Mouse (Mus musculus) T-helper 2 cell (primary cell): Measurements from ENCODE around the gene Smim14.
"Not testable (repeated sequence)": the region's sequence is repeated elsewhere in the genome, so short reads cannot be mapped to it uniquely, and the experiment has no call there.

Experiments used
- in situ Hi-C: fragments of 300-600 bp; cut with MboI, MseI; formaldehyde crosslinking; loops from one replicate; pipeline ENCODE4 v1.15.1; 2025; ENCODE audit warnings: high pct_unique_total_duplicates

Smim14 gene

DNA sequence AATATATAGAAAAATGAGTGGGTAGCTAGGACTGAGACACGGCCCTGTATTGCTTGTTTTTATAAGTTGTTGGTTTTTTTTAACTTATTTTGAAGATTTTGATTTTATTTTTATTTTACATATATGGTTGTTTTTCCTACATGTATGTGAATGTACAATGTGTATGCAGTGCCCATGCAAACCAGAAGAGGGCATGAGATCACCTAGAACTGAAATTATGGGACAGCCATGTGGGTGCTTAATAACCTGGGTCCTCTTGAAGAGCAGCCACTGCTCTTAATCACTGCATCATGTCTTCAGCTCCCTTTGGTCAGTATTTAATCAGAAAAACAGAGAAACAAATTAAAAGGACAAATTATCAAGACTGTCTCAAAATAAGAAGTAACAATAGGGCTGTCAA, 15.2 kb downstream of the Smim14 start:
- in situ Hi-C loops = no loop called here

DNA sequence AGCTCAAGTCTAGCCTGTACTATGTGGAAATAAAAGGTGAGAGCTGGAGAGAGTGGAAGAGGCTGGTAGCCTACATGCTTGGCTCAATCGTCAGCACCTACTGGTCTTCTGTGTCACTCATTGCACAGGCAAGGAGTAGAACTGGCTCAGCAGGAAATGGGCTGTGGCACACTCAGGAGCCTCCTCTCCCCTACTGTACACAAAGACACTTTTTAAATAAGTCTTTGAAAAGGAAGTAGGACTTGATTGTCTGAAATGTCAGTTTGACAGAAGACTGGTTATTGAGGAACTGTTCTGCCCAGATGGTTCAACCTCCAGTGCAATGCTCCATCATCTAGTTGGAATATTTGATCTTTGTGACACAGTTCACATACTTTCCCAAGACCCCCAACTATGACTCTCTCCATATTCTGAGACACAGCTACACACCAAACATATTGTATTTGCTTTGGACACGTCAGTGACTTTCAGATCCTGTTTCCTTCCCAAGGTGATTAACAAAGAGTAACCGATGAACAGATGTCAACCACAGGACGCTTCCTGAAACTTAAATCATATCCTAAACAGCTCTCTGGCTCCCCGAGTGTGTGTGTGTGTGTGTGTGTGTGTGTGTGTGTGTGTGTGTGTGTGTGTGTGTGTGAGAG, 22.2 kb downstream of the Smim14 start:
- in situ Hi-C loops = no loop called here

DNA sequence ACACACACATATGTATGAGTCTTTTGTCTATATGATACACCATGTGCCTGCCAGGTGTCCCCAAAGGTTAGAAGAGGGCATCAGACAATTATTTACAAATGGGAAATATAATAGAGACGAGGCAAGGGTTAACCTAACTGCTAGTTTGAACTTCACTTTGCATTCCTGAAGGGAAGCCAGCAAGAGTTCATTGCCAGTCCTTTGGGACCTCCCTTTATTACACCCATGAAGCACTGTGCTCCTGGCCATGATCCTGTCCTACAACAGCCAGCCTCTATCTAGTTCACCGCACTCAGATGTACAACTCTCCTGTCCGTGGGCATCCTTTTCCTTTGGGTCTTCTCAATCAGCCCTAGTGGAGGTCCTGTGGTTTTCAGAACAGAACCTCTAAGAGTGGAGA, 23.5 kb downstream of the Smim14 start:
- in situ Hi-C loops = no loop called here

DNA sequence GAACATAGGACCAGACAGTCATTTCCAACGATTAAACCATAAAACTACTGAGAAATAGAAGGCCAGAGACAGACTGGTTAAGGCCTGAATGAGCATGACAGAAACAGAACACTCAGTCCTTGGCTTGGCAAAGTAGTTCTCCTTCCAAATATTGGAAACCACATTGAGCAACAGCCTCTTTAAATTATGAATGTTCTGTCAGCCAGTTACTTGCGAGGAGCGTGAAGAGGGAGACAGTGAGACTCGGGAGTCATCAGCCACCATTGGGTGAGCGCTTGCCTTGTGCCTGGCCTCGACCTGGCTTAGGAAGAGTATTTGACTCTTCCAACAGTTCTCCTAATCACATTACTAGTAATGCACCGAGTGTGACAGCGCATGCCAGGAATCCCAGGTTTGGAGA, 28.6 kb downstream of the Smim14 start:
- in situ Hi-C loops = no loop called here

DNA sequence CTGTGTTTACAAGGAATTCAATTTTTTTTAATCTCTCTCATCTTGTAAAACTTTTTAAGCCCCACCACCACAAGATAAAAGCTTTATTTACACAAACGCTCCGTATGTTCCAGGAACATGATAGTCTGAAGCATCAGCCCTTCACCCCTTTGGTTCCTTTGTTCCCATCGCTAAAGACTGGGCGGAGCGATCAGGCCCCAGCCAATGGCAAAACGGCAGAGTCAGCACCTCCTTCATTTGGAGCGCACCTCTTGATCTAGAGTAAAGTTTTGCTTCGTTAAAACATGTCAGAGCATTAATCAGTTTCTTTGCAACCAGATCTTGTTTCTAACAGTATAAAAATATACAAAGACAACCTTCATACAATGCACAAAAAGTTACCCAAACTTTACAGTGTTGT, 31.2 kb downstream of the Smim14 start:
- in situ Hi-C loops = no loop called here

DNA sequence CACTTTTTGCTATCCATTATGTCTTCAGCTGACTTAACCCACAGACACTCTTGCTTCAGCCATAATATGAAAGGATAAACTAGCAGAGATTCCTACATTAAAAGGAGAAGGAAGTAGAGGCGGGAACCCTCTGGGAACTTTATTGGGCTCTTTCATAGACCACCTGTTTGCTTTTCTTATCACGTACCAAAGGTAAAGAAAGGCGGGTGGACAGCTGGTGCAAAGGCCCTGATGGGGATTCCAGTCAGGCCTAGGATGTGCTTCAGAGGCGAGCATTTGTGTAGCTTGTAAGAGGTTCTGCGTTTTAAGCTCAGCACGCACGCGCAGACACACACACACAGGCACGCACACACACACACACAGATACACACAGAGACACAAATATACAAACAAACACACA, 35.6 kb downstream of the Smim14 start:
- in situ Hi-C loops = no loop called here

DNA sequence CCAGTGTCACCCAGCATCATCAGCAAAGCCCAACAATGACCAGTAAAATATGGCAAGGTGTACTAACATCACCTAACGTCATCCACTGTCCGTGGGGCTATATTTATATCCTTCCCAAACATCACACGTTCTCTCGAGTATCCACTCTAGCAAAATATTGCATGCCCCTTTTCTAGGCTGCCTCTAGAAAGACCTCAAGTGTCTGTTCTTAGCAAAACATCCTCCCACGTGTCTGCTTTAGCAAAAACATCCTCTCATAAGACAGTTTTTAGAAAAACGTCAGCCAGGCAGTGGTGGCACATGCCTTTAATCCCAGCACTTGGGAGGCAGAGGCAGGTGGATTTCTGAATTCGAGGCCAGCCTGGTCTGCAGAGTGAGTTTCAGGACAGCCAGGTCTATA, 36.8 kb downstream of the Smim14 start:
- in situ Hi-C loops = no loop called here

DNA sequence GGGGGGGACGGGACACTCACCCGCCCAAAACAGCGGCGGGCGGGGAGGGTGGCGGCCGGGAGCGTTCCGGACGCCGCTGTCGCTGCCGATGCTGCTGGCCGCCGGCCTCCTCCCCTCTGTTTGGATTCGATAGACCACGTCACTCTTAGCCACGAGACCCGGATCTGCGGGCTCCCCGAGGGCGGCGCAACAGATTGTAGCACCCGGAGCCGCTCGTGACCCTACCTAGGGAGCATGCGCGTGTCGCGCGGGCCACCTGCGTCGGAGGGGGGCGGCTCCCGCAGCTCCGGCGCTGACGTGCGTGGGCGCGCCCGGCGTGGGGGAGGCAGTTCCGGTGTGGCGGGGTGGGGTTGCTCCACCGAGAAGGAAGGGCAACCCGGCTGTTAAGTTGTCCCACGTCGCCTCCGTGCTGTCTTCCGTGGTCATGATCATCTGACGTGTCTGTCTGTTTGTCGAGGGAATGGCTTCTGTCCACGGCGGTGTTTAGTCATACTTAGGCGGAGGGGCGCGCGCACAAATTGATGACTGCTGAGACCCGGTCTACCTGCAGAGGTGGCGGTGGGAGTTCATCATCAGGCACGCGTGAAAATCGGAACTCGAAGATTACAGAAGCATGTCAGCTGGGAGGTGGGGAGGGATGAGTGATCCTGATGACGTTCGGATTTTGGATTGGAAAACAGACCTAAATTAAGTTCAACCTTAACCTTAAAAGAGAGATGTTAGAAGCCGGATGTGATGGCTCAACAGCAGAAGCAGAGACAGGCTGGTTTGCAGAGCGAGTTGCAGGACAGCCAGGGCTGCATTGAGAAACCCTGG, 44.1 kb downstream of the Smim14 start, which contains the start of gene Gm43552:
Gene Gm43552 (minus strand): TSS at position 118 of the 816 bp plus-strand sequence.
- in situ Hi-C loops = no loop called here

DNA sequence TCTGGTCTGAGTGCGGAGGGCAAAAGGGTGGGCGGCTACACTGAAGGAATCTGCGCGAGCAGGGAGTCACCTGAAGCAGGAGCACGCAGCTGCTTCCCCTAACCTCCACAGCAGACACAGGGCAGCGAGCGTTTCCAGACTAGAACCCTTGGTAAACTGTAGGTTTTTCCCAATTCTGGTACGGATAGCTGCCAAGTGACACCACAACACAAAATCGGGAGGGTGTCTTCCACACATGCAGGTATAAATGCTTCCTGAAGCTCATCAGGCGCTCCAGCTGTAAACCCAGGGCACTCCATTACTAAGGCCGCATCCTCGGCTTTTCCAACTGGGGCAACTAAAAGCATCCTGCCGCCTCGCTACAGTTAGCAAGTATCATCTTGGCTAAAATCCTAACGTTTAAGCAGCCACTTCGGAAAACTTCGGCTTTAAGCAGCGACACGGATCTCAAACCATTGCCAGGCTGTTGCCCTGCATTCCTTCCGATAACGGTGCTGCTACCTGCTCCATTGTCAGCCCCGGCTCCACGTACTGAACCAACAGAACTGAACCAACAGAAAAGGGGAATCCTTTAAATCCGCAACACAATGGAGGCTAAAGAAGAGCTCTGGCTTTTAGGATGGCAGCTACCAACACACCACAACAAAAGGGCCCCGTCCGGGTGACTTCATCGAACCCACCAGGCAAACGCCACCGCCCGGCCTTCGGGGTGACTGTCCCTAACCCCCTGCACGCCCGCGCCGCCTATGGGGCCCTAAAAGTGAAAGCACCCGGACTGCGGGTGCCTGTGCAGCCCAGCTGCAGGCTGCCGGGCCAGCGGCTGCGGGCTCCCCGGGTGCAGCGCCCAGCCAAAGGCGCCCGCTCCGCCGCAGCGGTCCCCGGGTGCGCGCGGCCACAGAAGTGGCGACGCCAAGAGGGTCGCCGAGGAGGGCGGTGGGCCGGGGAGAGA, 44.9 kb downstream of the Smim14 start:
- in situ Hi-C loops = no loop called here

DNA sequence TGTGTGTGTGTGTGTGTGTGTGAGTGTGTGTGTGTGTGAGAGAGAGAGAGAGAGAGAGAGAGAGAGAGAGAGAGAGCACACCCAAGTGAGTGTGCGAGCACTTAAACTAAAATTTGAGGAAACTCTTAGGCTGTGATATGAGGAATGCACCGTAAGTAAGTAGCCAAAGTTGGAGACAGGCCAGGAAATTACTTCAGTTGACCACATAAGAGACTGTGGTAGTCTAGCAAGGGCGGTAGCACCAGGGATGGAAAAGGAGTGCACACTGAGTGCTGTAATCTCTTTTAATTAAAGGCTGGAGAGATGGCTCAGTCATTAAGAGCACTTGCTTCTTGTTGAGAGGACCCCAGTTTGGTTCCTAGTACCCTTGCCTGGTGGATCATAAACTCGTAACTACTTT, 47.2 kb downstream of the Smim14 start:
- in situ Hi-C loops = no loop called here

DNA sequence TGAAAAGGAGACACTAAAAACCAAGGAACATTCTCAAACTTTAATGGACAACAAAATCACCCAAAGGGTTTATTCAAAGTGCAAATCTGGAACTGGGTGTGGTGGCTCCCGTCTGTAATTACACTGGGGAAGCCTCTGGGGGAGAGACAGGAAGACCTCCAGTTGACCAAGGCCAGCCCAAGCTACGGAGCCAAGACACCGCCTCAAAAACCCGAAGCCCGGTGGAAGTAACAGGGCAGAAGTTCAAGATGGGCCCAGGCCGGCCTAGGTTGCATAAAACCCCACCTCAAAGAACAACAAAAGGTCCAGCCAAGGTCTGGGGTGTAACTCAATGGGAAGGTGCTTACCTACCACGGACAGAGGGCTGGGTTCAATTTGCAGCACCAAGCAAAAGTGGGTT, 48.3 kb downstream of the Smim14 start:
- in situ Hi-C loops = no loop called here

DNA sequence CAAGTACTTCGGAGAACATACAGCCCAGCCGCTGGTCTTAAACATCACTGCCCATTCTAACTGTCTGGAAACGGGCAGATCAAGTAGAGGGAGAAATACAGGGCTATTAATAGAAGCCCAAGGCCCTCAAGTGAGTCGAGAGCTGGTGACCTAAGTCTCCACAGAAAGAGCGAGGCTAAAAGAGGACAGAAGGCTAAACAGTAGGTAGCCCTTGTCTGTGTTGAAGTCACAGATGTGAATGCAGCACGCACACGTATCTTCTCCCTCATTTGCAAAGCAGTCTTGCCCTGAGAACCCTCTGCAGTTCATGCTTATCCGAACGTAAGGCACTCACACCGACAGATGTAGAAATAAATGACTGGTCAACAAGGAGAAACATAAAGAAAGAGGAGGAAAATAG, 49.6 kb downstream of the Smim14 start:
- in situ Hi-C loops = no loop called here

DNA sequence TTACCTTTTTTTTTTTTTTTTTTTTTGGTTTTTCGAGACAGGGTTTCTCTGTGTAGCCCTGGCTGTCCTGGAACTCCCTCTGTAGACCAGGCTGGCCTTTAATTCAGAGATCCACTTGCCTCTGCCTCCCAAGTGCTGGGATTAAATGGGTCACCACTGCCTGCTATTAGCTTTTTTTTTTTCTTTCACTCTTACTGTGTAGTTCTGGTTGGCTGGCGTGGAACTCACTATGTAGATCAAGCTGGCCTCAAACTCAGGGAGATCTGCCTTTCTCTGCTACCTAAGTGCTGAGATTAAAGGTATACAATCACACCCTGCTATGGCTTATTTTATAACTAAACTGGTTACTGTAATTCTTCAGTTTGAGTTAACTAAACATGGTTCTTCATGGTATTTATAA, 50.5 kb downstream of the Smim14 start:
- in situ Hi-C loops = no loop called here

DNA sequence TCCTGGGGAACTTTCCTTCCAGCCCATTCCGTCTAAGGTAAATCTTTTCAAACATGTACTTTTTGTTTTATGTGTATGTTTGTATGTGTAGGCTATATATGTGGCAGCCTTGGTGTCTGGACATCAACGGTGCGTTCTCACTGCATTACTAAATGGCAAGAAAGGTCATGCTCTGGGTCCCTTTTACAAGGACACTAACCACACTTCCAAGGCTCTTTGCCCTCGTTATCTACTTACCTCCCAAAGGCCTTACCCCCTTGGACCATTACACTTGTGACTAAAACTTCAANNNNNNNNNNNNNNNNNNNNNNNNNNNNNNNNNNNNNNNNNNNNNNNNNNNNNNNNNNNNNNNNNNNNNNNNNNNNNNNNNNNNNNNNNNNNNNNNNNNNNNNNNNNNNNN, 54.0 kb downstream of the Smim14 start:
- in situ Hi-C loops = no loop called here

DNA sequence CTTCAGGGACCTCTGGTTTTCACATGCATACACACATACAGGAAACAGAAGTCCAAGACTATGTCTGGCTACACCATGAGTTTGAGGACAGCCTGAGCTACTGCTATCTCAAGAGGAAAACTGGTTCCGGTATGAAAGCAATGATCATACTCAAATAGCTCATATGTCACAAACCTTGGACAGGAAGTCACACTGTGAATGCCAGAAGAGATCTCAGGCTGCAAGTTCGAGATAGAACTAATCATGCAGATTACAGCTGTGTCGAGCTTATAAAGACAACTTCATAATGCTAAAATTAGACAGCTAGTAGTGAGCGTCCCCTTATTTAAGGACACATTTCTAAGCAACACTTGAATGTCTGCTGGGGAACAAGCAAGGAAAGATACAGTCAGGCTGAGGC, 56.5 kb downstream of the Smim14 start:
- in situ Hi-C loops = no loop called here

DNA sequence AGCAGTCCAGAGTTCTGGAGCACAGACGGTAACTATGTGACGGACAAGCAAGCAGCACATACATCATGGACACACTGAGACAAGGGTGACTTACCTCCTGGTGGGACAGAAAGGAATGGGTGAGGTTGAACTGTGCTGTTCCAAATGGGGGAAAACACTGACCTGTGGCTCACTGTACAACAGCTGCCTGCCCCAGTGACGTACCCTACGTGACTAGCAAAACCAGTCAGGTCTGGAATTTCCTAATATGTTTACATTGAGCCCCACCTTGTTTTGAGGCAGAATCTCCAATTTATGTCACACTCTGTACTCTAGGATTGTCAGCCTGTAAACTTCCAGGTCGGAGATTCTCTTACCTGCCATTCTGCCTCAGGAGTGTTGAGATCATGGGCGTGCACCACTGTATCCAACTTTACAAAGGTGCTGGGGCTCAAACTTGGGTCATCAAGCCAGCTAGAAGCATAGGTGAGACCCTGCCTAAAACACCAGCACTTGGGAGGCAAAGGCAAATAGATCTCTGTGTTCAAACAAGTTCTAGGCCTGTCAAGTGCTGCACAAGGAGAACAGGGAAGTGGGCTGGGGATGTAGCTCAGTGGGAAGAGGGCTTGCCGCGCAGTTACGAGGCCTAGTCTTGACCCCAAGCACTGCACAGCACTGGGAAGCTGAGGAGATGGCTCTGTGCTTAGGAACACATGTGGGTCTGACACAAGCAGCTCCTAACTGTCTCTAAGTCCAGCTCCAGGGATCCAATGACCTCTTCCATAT, 57.1 kb downstream of the Smim14 start:
- in situ Hi-C loops = no loop called here

DNA sequence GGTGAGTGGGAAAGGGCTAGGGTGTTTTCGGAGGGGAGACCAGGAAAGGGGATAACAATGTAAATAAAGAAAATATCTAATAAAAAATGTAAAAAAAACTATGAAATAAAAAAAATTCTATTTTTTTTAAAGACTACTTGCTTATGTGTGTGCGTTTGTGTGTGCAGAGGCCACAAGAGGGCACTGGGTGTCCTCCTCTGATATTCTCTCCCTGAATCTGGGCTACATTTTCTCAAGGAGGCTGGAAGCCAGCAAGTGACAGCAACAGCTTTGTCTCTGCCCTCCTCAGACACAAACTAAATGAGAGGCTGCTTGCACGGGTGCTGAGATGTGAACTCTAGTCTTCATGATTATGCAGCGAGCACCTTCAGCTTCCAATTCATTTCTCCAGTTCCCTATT, 58.8 kb downstream of the Smim14 start:
- in situ Hi-C loops = no loop called here

DNA sequence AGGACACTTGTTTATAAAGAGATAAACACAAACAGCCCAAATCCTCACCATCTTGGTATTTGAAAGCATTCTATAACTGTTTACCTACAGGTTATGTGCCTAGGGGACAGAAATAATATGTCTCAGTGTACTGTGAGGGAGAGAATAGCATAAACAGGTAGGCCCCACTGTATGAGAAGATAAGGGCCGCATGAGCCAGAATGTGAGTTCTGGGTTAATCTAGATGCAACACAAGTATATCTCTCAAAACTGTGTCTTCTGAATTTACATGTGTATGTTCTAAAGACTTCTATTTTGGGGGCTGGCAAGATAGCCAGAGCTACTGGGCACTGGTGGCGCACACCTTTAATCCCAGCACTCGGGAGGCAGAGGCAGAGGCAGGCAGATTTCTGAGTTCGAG, 60.2 kb downstream of the Smim14 start:
- in situ Hi-C loops = not testable (repeated sequence)

DNA sequence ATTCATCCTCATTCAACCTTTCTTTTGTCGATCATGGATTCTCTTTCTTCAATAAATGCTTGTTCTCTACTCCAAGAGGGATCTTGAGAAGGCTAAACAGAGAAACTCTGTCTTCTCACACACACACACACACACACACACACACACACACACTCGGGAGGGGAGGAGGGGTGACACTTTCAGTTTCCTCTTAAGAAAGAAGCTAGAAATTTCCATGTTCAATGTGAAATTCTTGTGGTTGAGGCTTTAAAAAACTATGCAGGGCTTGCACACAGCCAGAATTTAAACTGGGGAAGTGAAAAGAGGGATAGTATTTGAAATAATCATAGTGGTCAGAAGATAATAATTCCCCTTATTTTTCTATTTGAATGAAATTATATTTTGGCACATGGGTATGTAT, 61.2 kb downstream of the Smim14 start:
- in situ Hi-C loops = no loop called here

DNA sequence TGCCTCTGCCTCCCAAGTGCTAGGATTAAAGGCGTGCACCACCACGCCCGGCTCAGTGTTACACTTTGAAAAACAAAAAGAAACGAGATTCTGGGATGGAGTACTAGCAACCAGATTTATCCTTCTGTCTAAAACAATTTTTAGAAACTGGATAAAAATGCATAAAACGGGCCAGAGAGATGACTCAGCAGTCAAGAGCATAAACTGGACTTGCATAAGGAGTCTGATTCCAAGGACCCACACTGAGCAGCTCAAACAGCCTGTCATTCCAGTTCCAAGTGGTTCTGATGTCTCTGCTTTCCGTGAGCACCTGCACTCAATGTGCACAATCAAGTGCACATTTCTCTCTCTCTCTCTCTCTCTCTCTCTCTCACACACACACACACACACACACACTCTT, 67.2 kb downstream of the Smim14 start:
- in situ Hi-C loops = no loop called here

DNA sequence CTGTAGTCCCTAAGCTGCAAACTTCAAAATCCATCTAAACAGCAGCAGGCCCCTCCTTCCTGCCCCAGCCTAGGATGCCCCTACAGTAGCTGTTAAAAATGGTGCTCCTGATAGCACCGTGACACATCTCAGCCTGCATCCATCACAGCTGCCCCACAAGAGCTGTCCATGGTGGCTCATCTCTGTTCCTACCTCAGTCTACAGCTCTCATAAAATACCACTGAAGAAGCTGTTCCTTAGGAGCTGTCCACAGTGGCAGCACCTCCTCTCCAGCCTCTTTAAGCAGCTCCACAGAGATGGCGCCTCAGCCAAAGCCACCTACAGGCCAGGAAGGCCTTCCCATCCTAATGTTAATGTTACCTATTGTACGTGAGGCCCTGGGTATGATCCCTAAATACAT, 70.1 kb downstream of the Smim14 start:
- in situ Hi-C loops = no loop called here

DNA sequence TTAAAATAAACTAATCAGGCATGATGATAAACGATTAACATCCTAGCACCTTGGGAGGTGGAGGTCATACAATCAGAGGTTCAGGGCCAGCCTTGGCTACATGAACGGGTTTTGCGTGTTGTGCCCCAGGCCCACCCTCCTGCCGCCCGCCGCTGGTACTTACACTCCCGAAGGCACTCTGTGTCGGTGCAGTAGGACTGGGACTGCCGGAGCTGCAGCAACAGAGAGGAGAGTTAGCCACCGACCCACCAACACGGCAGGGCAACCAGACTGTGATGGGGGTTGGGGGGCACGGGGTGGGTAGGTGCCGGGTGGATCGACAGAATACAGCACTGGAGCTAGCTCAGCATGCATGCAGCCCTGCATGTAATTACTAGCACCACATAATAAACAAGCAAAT, 76.6 kb downstream of the Smim14 start:
- in situ Hi-C loops = no loop called here
